Comparison of ENCODE assay signal across 16 mouse cellular contexts in genomic region chr14:79294051-79294814, GRCm38 (mm10). TPM values are rescaled to one million over a fixed set of nuclear protein-coding genes. Genes with fewer than 3 reads are reported as not detected.
A peak's percentile ranks its signal among the peaks of the same experiment; 100 is the strongest.
DNase-seq lines count a peak whose midpoint lies in the region; ATAC-seq and TF ChIP-seq lines count a peak whose summit lies in the region.
"Had no signal": no experiment of that assay in that cellular context is flagged by ENCODE, and none has a peak within 500 bp of the region (broad histone marks: within the 10 kb centered on the region; RNA-seq: fewer than 3 reads in every experiment).

No protein-coding gene starts in this region.

- WGBS in forebrain, embryonic 12.5 days: 90% methylated on average over 8 of the region's 8 CpGs
- WGBS in forebrain, embryonic 15.5 days: 81% methylated on average over 8 of the region's 8 CpGs
- WGBS in thymus, adult 2 months: 31% methylated on average over 8 of the region's 8 CpGs
- 79% methylated on average over 8 of the region's 8 CpGs for WGBS in midbrain, embryonic 10.5 days

- H3K4me2 ChIP-seq in forebrain, embryonic 12.5 days: no peak overlapping the region
- no peak overlapping the region for H3K4me2 ChIP-seq in forebrain, embryonic 15.5 days (replicated peaks)

- H3K36me3 ChIP-seq in forebrain, embryonic 12.5 days (replicated peaks): no peaks in the 10 kb centered on the region
- H3K36me3 ChIP-seq in forebrain, embryonic 15.5 days: no peaks in the 10 kb centered on the region
- peaks cover 67% of the 10 kb centered on the region for H3K36me3 ChIP-seq in thymus, adult 2 months (ENCODE audit: control insufficient read depth, insufficient read depth, low read length)
- H3K36me3 ChIP-seq in midbrain, embryonic 10.5 days: no peaks in the 10 kb centered on the region

- no peak overlapping the region for H3K9ac ChIP-seq in forebrain, embryonic 12.5 days
- H3K9ac ChIP-seq in forebrain, embryonic 15.5 days (replicated peaks): no peak overlapping the region

- no peak overlapping the region for H3K4me3 ChIP-seq in forebrain, embryonic 12.5 days (replicated peaks)
- H3K4me3 ChIP-seq in forebrain, embryonic 15.5 days: no peak overlapping the region
- no peak overlapping the region for H3K4me3 ChIP-seq in left cerebral cortex, adult 2 months
- H3K4me3 ChIP-seq in thymus, adult 2 months (ENCODE audit: control insufficient read depth, insufficient read depth, low read length): no peak overlapping the region
- H3K4me3 ChIP-seq in midbrain, embryonic 10.5 days: no peak overlapping the region

- no peak for ATAC-seq in forebrain, embryonic 12.5 days (ENCODE audit: low FRiP score)
- ATAC-seq in forebrain, embryonic 15.5 days (replicated peaks): no peak
- ATAC-seq: midbrain, embryonic 16.5 days had no signal

- H3K9me3 ChIP-seq in forebrain, embryonic 12.5 days: no peaks in the 10 kb centered on the region
- no peaks in the 10 kb centered on the region for H3K9me3 ChIP-seq in forebrain, embryonic 15.5 days
- no peaks in the 10 kb centered on the region for H3K9me3 ChIP-seq in midbrain, embryonic 10.5 days (replicated peaks)

- no peaks in the 10 kb centered on the region for H3K27me3 ChIP-seq in forebrain, embryonic 12.5 days
- H3K27me3 ChIP-seq in forebrain, embryonic 15.5 days: no peaks in the 10 kb centered on the region
- no peaks in the 10 kb centered on the region for H3K27me3 ChIP-seq in thymus, adult 2 months (ENCODE audit: control insufficient read depth, insufficient read depth, low read length)
- H3K27me3 ChIP-seq in midbrain, embryonic 10.5 days (ENCODE audit: low read depth, poor library complexity, severe bottlenecking): peaks cover 60% of the 10 kb centered on the region

- TF ChIP-seq CTCF in left cerebral cortex, adult 2 months (IDR thresholded peaks at IDR 0.05): no peak
- no peak for TF ChIP-seq CTCF in thymus, adult 2 months (IDR thresholded peaks at IDR 0.05; ENCODE audit: borderline replicate concordance, control insufficient read depth, extremely low read depth, insufficient read depth, low read length, poor library complexity)

- TF ChIP-seq POLR2A in thymus, adult 2 months (IDR thresholded peaks at IDR 0.05; ENCODE audit: control insufficient read depth, extremely low read depth, insufficient read depth, low read length, poor library complexity): no peak

- no peak for DNase-seq in left cerebral cortex, adult 2 months (ENCODE audit: extremely low spot score in 1 of 2, low spot score in 2 of 2)
- no peak for DNase-seq in left cerebral cortex, adult 11 months (ENCODE audit: low spot score)
- no peak for DNase-seq in thymus, adult 2 months
- DNase-seq in thymus, postnatal 14 days: no peak
- no peak for DNase-seq in embryo, embryonic 10 days (ENCODE audit: low spot score)
- DNase-seq in midbrain, embryonic 10.5 days (ENCODE audit: low spot score): no peak

- intact Hi-C loops in left cerebral cortex, adult 2 months (cut with DNase I): no loop called here

- H3K4me1 ChIP-seq in forebrain, embryonic 12.5 days: peaks cover 64% of the 10 kb centered on the region
- peaks cover 51% of the 10 kb centered on the region for H3K4me1 ChIP-seq in forebrain, embryonic 15.5 days
- peaks cover 57% of the 10 kb centered on the region for H3K4me1 ChIP-seq in thymus, adult 2 months (replicated peaks; ENCODE audit: control insufficient read depth, insufficient read depth, low read length)
- peaks cover 49% of the 10 kb centered on the region for H3K4me1 ChIP-seq in midbrain, embryonic 10.5 days

- 0 out of 2 replicates have a peak overlapping the region, but pooled peaks have one; percentile 56 for H3K27ac ChIP-seq in forebrain, embryonic 12.5 days
- no peak overlapping the region; the same call in 1 of the 2 replicates for H3K27ac ChIP-seq in forebrain, embryonic 15.5 days (replicated peaks)
- peak overlapping the region; percentile 50; the same call in 1 of the 2 replicates for H3K27ac ChIP-seq in left cerebral cortex, adult 2 months
- peak overlapping the region; percentile 77 for H3K27ac ChIP-seq in thymus, adult 2 months (ENCODE audit: control insufficient read depth, insufficient read depth, low read length)
- H3K27ac ChIP-seq in midbrain, embryonic 10.5 days (replicated peaks): no peak overlapping the region

RNA-seq across cellular contexts. Expression of gene Rgcc, which starts 7.2 kb away (rescaled TPM):
- 70.2 and 86.8 TPM in 2 replicates for polyA plus RNA-seq in forebrain, embryonic 12.5 days (2016; fragmentation: Nextera tagmentation; extraction: Ambion mirVana)
- polyA plus RNA-seq in forebrain, embryonic 15.5 days (2015; fragmentation: Nextera tagmentation; extraction: Ambion mirVana): 67.3 and 68.3 TPM in 2 replicates
- total RNA-seq in left cerebral cortex, adult 2 months (2021): 10 to 100 TPM; 33.6 to 44.5 TPM
- 880 and 889 TPM in 2 replicates for polyA plus RNA-seq in thymus, adult 2 months (2012; rRNA removed)
- 16.1 and 18.7 TPM in 2 replicates for polyA plus RNA-seq in midbrain, embryonic 10.5 days (2016; fragmentation: Nextera tagmentation; extraction: Ambion mirVana)

RNA-seq across cellular contexts. Expression of gene Zfp957, which starts 47.1 kb away (rescaled TPM):
- not detected in 2 replicates for polyA plus RNA-seq in forebrain, embryonic 12.5 days (2016; fragmentation: Nextera tagmentation; extraction: Ambion mirVana)
- polyA plus RNA-seq in forebrain, embryonic 15.5 days (2015; fragmentation: Nextera tagmentation; extraction: Ambion mirVana): not detected in 2 replicates
- not detected for total RNA-seq in left cerebral cortex, adult 2 months (2021)
- not detected in 2 replicates for polyA plus RNA-seq in thymus, adult 2 months (2012; rRNA removed)
- polyA plus RNA-seq in midbrain, embryonic 10.5 days (2016; fragmentation: Nextera tagmentation; extraction: Ambion mirVana): not detected in 2 replicates
- total RNA-seq: gastrocnemius, postnatal 4 days; heart, postnatal 14 days; left cerebral cortex, adult 18-20 months; liver, adult 2 months had no signal
- polyA plus RNA-seq: C2C12; embryonic facial prominence, embryonic 11.5 days; liver, adult 2 months; midbrain, embryonic 16.5 days; neural tube, embryonic 14.5 days had no signal

Comparison
In these comparisons a context has a peak if more than half of its experiments do, and no peak if none do; other contexts are left out.
1. H3K27ac ChIP-seq: peak in forebrain, embryonic 12.5 days (single experiment), left cerebral cortex, adult 2 months (single experiment) and thymus, adult 2 months (single experiment); none in forebrain, embryonic 15.5 days (single experiment) and midbrain, embryonic 10.5 days (single experiment).
2. RNA of gene Rgcc, which starts 7.2 kb away (polyA plus RNA-seq): 880 to 889 TPM in thymus, adult 2 months; 70.2 to 86.8 TPM in forebrain, embryonic 12.5 days, 67.3 to 68.3 TPM in forebrain, embryonic 15.5 days and 16.1 to 18.7 TPM in midbrain, embryonic 10.5 days; every median in the first group is over 10 times any median in the second.